Mouse (Mus musculus) urinary bladder, postnatal 4 days (tissue): ENCODE measurements around the gene Sepsecs.

Experiments used
- DNase-seq, 2 experiments: peaks; one replicate each; pipeline ENCODE4 v3.0.0; 2021 to 2022; ENCODE audit warnings: low spot score in 2 of 2

Gene Sepsecs

DNA sequence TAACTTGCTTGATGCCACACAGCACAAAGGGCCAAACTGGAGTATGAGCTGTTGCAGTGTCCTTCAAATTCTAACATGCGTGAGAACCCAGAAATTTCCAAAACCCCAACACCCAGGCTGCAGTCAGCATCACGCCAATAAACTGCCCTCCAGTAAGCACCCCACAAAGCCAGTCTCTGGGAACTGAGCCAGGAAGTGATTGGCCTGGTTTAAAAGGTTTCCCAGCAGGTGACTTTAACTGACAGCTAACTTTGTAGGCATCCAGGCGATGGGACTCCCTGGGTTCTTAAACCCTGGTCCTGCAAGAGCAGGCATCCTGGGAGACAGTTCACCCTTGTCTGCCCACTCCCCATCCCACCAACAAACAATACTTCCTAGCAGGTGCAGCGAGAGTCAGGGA lies 59.2 kb downstream of the Sepsecs start:
- no peak for DNase-seq

DNA sequence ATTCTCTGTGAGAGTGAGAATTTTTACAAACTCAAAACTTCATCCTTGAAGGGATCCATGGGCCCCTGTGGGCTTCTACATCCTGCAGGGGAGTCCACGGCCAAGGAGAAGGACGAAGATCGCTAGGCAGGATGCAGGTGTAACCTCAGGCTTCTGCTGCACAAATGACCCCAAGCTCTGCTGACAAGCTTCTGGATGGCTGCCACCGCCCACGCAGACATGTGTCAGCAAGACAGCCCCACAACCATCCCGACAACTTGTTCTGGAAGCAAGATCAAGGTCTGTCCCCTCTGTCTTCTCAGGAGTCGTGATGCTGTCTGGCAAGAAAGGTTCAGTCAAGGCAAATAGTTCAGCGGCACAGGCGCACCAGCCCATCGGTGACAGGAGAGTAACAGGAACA lies 59.8 kb downstream of the Sepsecs start:
- DNase-seq = no peak

DNA sequence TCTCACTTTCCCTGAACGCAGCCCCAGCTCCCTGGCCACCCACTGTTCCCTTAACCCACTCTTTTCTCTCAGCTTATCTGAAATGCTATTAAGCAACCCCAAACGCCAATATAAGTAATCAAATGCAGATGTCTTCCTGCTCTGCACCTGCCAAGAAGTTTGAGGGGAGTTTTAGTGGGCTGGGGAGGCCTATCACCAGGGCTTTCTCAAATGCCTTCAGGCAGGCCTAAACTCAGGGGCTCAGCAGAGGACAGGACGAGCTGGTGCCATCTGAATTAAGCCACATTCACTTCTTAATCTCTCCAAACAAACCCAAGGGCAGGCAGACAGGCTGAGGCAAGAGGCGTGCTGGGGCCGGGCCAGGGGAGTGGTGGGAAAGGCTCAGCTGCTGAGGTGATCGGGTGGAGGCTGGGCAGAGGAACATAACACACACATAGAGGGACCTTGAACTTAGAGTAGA lies 64.9 kb downstream of the Sepsecs start:
- DNase-seq = peak in 1 of 2 experiments; percentile 36

DNA sequence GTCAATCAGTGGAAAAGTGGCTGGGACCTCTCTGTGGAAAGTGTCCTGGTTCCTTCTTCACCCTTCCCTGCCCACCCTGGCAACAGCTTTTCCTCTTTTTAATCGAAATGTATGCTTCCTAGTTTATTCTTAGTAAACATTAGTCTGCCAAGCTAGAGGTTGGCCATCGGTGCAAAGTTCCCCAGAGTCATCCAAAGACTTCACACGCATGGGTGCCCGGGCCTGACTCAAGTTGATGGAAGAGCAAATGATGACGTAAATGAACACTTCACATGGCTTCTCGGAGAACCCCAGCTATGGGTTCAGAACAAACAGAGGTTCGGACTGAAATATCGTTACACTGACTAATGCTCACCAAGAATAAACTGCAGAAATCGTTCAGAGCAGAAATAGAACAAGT lies 78.9 kb downstream of the Sepsecs start:
- DNase-seq = no peak
